Mouse (Mus musculus) CH12.LX (cell line): ENCODE data around the gene Suclg2.

ENCODE experiments used
- CTCF ChIP-seq, 2 experiments: IDR thresholded peaks in 1 of 2; conservative IDR thresholded peaks in 1 of 2; 2 replicates each; pipeline ENCODE4 v1.5.1; 2011 to 2012; ENCODE audit warnings: low read depth in 2 of 2, low read length in 2 of 2, improper control_type of control experiment in 1 of 2, inconsistent platforms in 1 of 2, mild to moderate bottlenecking in 1 of 2, moderate library complexity in 1 of 2
- ELF1 ChIP-seq: IDR thresholded peaks from 2 replicates; pipeline ENCODE4 v1.6.1; 2014; ENCODE audit warnings: low read depth, mild to moderate bottlenecking, inconsistent platforms, low read length, improper control_type of control experiment
- HCFC1 ChIP-seq: IDR thresholded peaks from 2 replicates; pipeline ENCODE4 v1.6.1; 2012; ENCODE audit warnings: low read depth, mild to moderate bottlenecking, inconsistent platforms, low read length, improper control_type of control experiment
- MEF2A ChIP-seq: IDR thresholded peaks from 2 replicates; pipeline ENCODE4 v1.6.1; 2014; ENCODE audit warnings: low read depth, mild to moderate bottlenecking, inconsistent platforms, low read length, improper control_type of control experiment, borderline replicate concordance
- MXI1 ChIP-seq: IDR thresholded peaks from 2 replicates; pipeline ENCODE4 v1.6.1; 2011; ENCODE audit warnings: mild to moderate bottlenecking, low read depth, low read length, improper control_type of control experiment
- MYC ChIP-seq: IDR thresholded peaks from 2 replicates; pipeline ENCODE4 v1.6.1; 2011; ENCODE audit warnings: low read depth, mild to moderate bottlenecking, improper control_type of control experiment, low read length
- NELFE ChIP-seq: IDR thresholded peaks from 2 replicates; pipeline ENCODE4 v1.6.1; 2011; ENCODE audit warnings: low read depth, low read length, improper control_type of control experiment
- POLR2A ChIP-seq: IDR thresholded peaks from 2 replicates; pipeline ENCODE4 v1.6.1; 2011; ENCODE audit warnings: low read depth, mild to moderate bottlenecking, improper control_type of control experiment, low read length
- POLR2AphosphoS2 ChIP-seq: IDR thresholded peaks from 2 replicates; pipeline ENCODE4 v1.6.1; 2011; ENCODE audit warnings: low read depth, low read length, improper control_type of control experiment
- UBTF ChIP-seq: IDR thresholded peaks from 2 replicates; pipeline ENCODE4 v1.6.1; 2012; ENCODE audit warnings: low read depth, mild to moderate bottlenecking, inconsistent platforms, low read length, improper control_type of control experiment, moderate library complexity
- ZNF384 ChIP-seq: IDR thresholded peaks from 2 replicates; pipeline ENCODE4 v1.6.1; 2012; ENCODE audit warnings: low read depth, low read length, improper control_type of control experiment, inconsistent platforms

GRCm38 (mm10) chr6:95581893-95582292 is 136.7 kb downstream of the Suclg2 start:
- no peak for TF ChIP-seq POLR2AphosphoS2
- TF ChIP-seq MEF2A: no peak
- no peak for TF ChIP-seq CTCF (conservative IDR thresholded peaks at IDR 0.05 in 1 of 2, IDR thresholded peaks at IDR 0.05 in 1 of 2; ENCODE audit: low read depth in 2 of 2, low read length in 2 of 2)
- no peak for TF ChIP-seq UBTF
- TF ChIP-seq POLR2A: no peak
- TF ChIP-seq MYC: no peak
- TF ChIP-seq NELFE: no peak
- no peak for TF ChIP-seq ELF1
- no peak for TF ChIP-seq MXI1
- TF ChIP-seq HCFC1: no peak
- TF ChIP-seq ZNF384: no peak
